Mouse (Mus musculus): Measurements from ENCODE around the gene Ehmt2. TPM values are rescaled to one million over a fixed set of nuclear protein-coding genes. Genes with fewer than 3 reads are reported as not detected.
"Not testable (repeated sequence)": the region's sequence is repeated elsewhere in the genome, so short reads cannot be mapped to it uniquely, and the experiment has no call there.

Ehmt2 gene
- polyA plus RNA-seq, 1 experiment from 2014 or later = 61.0 TPM

DNA sequence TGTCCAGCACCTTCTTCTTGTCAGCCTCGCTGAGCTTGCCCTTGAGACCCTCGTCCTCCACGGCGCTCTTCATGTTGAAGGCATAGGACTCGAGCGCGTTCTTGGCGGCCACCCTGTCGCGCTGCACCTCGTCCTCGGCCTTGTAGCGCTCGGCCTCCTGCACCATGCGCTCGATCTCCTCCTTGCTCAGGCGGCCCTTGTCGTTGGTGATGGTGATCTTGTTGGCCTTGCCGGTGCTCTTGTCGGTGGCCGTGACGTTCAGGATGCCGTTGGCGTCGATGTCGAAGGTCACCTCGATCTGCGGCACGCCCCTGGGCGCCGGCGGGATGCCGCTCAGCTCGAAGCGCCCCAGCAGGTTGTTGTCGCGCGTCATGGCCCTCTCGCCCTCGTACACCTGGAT is 59.0 kb downstream of the Ehmt2 start:
- H3K9ac ChIP-seq (ENCODE audit: low read depth, low read length); ATAC-seq (ENCODE audit: low read depth); H3K27me3 ChIP-seq (replicated peaks; ENCODE audit: control insufficient read depth, insufficient read depth, low read length); H3K27ac ChIP-seq (replicated peaks; ENCODE audit: low read depth, low read length); H3K4me2 ChIP-seq (ENCODE audit: low read depth, low read length); H3K9me3 ChIP-seq (ENCODE audit: control insufficient read depth, low read length); DNase-seq (ENCODE audit: low spot score); H3K4me3 ChIP-seq (ENCODE audit: low read depth, low read length); H3K36me3 ChIP-seq (ENCODE audit: control insufficient read depth, insufficient read depth, low read length); H3K4me1 ChIP-seq (ENCODE audit: control insufficient read depth, insufficient read depth, low read length): not testable (repeated sequence)
- WGBS = 16% methylated on average over 10 of the region's 40 CpGs

DNA sequence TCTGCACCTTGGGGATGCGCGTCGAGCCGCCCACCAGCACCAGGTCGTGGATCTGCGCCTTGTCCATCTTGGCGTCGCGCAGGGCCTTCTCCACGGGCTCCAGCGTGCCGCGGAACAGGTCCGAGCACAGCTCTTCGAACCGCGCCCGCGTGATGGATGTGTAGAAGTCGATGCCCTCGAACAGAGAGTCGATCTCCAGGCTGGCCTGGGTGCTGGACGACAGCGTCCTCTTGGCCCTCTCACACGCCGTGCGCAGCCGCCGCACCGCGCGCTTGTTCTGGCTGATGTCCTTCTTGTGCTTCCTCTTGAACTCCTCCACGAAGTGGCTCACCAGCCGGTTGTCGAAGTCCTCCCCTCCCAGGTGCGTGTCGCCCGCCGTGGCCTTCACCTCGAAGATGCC is 59.7 kb downstream of the Ehmt2 start:
- not testable (repeated sequence) for H3K4me2 ChIP-seq (ENCODE audit: low read depth, low read length); H3K9me3 ChIP-seq (ENCODE audit: control insufficient read depth, low read length); H3K36me3 ChIP-seq (ENCODE audit: control insufficient read depth, insufficient read depth, low read length); DNase-seq (ENCODE audit: low spot score); H3K27me3 ChIP-seq (replicated peaks; ENCODE audit: control insufficient read depth, insufficient read depth, low read length); H3K4me1 ChIP-seq (ENCODE audit: control insufficient read depth, insufficient read depth, low read length); H3K9ac ChIP-seq (ENCODE audit: low read depth, low read length); H3K4me3 ChIP-seq (ENCODE audit: low read depth, low read length); H3K27ac ChIP-seq (replicated peaks; ENCODE audit: low read depth, low read length); ATAC-seq (ENCODE audit: low read depth)
- WGBS = 21% methylated on average over 10 of the region's 40 CpGs

DNA sequence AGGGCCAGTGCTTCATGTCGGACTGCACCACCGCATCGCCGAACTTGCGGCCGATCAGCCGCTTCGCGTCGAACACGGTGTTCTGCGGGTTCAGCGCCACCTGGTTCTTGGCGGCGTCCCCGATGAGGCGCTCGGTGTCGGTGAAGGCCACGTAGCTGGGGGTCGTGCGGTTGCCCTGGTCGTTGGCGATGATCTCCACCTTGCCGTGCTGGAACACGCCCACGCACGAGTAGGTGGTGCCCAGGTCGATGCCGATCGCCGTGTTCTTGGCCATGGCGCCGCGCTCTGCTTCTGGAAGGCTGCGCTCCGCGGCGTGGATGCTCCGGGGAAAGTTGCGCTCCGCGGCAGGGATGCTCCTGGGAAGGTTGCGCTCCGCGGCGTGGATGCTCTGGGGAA is 60.5 kb downstream of the Ehmt2 start:
- H3K4me1 ChIP-seq (ENCODE audit: control insufficient read depth, insufficient read depth, low read length); DNase-seq (ENCODE audit: low spot score): not testable (repeated sequence)

DNA sequence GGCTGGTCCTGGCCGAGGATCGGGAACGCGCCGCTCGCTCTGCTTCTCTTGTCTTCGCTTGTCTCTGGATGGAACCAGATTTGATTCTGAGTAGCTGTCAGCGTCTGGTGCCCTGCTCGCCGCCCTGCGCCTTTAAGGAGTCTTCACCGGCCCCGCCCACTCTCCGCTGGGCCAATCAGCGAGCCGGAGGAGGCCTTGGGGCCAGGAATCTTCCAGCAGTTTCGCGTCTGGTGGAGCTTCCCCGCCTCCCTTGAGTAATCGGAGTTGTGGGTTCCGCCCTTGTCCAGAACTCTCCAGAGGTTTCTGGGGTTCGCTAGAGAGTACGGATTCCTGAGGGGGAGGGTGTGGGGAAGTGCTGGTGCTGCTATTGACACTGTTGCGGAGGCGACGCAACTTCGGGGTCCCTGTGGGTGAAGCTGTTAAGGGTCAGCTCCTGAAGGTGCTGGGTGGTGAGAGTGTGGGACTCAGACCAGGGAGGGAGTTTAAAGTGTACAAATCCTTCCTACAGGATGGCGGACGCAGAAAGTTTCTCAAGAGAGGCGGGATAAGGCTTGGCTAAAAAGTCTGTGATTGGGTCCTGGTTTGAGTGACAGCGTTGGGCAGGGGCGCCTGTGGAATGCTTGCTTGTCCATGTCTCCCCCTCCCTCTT is 61.0 kb downstream of the Ehmt2 start, which contains the start of gene Hspa1b:
TSS of gene Hspa1b (minus strand) at position 109 of the 649 bp plus-strand sequence.
- 0% methylated on average over 17 of the region's 32 CpGs for WGBS
- H3K36me3 ChIP-seq (ENCODE audit: control insufficient read depth, insufficient read depth, low read length); H3K9me3 ChIP-seq (ENCODE audit: control insufficient read depth, low read length); H3K27me3 ChIP-seq (replicated peaks; ENCODE audit: control insufficient read depth, insufficient read depth, low read length); H3K4me1 ChIP-seq (ENCODE audit: control insufficient read depth, insufficient read depth, low read length): not testable (repeated sequence)
- Histone ChIP-seq H3K9ac (ENCODE audit: low read depth, low read length) (peak within 1 kb of the TSS; percentile 58), H3K4me3 (ENCODE audit: low read depth, low read length) (peak within 1 kb of the TSS; percentile 42), H3K4me2 (ENCODE audit: low read depth, low read length) (peak within 1 kb of the TSS; percentile 59), H3K27ac (replicated peaks; ENCODE audit: low read depth, low read length) (peak within 1 kb of the TSS; percentile 89)
- ATAC-seq (ENCODE audit: low read depth) (peak; percentile 95), DNase-seq (ENCODE audit: low spot score) (peak; percentile 94)

More for the DNA sequence above, 60.5 kb downstream of the Ehmt2 start:
- peak; percentile 23 for ATAC-seq (ENCODE audit: low read depth)
- not testable (repeated sequence) for H3K9me3 ChIP-seq (ENCODE audit: control insufficient read depth, low read length); H3K27me3 ChIP-seq (replicated peaks; ENCODE audit: control insufficient read depth, insufficient read depth, low read length); H3K36me3 ChIP-seq (ENCODE audit: control insufficient read depth, insufficient read depth, low read length); H3K27ac ChIP-seq (replicated peaks; ENCODE audit: low read depth, low read length)
- H3K4me3 ChIP-seq (ENCODE audit: low read depth, low read length) = peak overlapping the region; percentile 42
- peak overlapping the region; percentile 59 for H3K4me2 ChIP-seq (ENCODE audit: low read depth, low read length)
- H3K9ac ChIP-seq (ENCODE audit: low read depth, low read length) = peak overlapping the region; percentile 19; the same call in 1 of the 2 replicates
- WGBS = 1% methylated on average over 10 of the region's 47 CpGs

DNA sequence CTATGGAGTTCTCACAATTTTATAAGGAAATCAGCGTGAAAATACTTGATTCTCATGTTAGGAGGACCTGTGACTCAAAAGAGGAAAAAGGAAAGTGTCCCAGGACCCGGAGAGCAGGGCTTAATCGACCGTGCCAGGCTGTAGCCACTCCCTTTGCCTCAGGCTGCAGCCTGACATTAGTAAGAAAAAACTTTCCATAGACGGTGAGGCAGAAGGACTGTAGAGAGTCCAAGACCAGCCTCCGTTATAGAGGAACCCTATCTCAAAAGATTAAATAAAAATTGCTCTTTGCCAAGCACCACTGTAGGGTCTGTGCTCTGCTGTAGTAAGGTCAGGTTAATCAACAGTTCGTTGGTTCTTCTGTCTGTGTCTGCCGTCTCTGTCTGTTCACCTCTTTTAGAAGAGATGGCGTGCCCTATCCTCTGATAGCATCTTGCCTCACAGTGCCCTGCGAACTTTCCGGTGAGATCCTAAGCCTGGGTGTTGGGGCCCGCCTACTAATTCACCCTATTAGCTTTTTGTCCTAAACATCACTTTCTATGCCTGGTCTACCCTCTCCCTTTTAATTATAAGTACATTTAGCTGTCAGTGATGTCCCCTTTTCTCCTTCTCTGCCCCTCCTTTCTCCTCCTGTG is 61.7 kb downstream of the Ehmt2 start:
- DNase-seq (ENCODE audit: low spot score) (peak; percentile 71), ATAC-seq (ENCODE audit: low read depth) (no peak)
- H3K9me3 ChIP-seq (ENCODE audit: control insufficient read depth, low read length) = no peaks in the 10 kb centered on the region
- 9% methylated on average over 12 of the region's 12 CpGs for WGBS
- H3K4me2 ChIP-seq (ENCODE audit: low read depth, low read length) = peak overlapping the region; percentile 59
- no peaks in the 10 kb centered on the region for H3K36me3 ChIP-seq (ENCODE audit: control insufficient read depth, insufficient read depth, low read length)
- H3K9ac ChIP-seq (ENCODE audit: low read depth, low read length) = peak overlapping the region; percentile 58
- peaks cover 3% of the 10 kb centered on the region; the same call in 1 of the 2 replicates for H3K27me3 ChIP-seq (replicated peaks; ENCODE audit: control insufficient read depth, insufficient read depth, low read length)
- no peaks in the 10 kb centered on the region for H3K4me1 ChIP-seq (ENCODE audit: control insufficient read depth, insufficient read depth, low read length)
- peak overlapping the region; percentile 89 for H3K27ac ChIP-seq (replicated peaks; ENCODE audit: low read depth, low read length)
- H3K4me3 ChIP-seq (ENCODE audit: low read depth, low read length) = peak overlapping the region; percentile 42

DNA sequence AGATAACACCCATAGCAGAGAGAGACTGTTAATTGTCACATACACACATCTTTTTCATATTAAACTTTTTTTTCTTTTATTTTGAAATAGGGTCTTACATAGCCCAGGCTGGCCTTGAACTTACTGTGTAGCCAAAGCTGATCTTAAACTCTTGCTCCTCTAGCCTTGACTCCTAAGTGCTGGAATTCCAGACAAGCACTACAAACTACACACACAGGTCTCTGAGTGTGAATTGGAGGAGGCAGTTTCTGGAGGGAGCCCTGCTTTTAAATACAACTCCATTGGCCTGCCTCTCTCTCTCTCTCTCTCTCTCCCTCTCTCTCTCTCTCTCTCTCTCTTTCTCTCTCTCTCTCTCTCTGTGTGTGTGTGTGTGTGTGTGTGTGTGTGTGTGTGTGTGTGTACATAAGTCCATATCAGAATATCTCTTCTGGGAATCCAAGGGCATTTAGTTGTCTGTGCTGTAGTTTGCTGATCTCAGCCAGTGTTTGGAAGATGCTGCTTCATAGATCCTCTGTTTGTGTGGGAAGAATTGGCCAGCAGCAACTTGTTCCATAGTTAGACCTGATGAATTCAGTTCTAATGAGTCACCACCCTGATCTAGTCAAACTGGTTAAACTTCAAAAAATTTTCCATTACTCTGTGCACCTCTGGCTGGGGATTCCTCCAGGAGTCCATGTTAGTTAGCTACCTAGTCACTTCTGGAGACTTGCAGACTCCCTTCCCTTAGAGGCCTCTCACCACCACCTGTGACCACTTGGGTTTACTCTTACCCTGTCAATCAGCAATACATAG is 62.6 kb downstream of the Ehmt2 start:
- peaks cover 3% of the 10 kb centered on the region; the same call in 1 of the 2 replicates for H3K27me3 ChIP-seq (replicated peaks; ENCODE audit: control insufficient read depth, insufficient read depth, low read length)
- no peak overlapping the region for H3K4me3 ChIP-seq (ENCODE audit: low read depth, low read length)
- ATAC-seq (ENCODE audit: low read depth) = no peak
- H3K9ac ChIP-seq (ENCODE audit: low read depth, low read length) = no peak overlapping the region; the same call in 1 of the 2 replicates
- no peaks in the 10 kb centered on the region for H3K36me3 ChIP-seq (ENCODE audit: control insufficient read depth, insufficient read depth, low read length)
- H3K9me3 ChIP-seq (ENCODE audit: control insufficient read depth, low read length) = no peaks in the 10 kb centered on the region
- no peak overlapping the region for H3K4me2 ChIP-seq (ENCODE audit: low read depth, low read length)
- peak; percentile 73 for DNase-seq (ENCODE audit: low spot score)
- peak overlapping the region; percentile 89; the same call in 1 of the 2 replicates for H3K27ac ChIP-seq (replicated peaks; ENCODE audit: low read depth, low read length)
- H3K4me1 ChIP-seq (ENCODE audit: control insufficient read depth, insufficient read depth, low read length) = no peaks in the 10 kb centered on the region

DNA sequence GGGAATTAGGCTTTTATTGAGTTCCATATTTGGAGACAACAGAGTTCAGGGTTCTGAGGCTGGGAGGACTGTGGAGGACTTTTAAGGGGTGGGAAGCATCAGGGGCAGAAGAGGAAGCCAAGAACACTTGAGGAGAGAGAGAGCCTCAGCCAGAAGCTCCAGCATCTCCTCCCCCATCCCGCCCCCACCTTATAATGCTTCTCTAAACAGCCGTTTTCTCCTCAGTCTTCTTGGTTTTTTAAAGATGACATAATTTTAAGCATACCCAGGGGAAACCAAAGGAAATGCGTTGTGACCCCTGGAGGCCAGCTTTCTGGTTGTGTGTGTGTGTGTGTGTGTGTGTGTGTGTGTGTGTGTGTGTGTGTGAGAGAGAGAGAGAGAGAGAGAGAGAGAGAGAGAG is 63.9 kb downstream of the Ehmt2 start:
- ATAC-seq (ENCODE audit: low read depth) = no peak
- WGBS = 11% methylated on average over 3 of the region's 3 CpGs
- H3K4me1 ChIP-seq (ENCODE audit: control insufficient read depth, insufficient read depth, low read length) = no peaks in the 10 kb centered on the region
- no peak overlapping the region for H3K9ac ChIP-seq (ENCODE audit: low read depth, low read length)
- no peaks in the 10 kb centered on the region for H3K9me3 ChIP-seq (ENCODE audit: control insufficient read depth, low read length)
- no peak overlapping the region for H3K4me3 ChIP-seq (ENCODE audit: low read depth, low read length)
- H3K27ac ChIP-seq (replicated peaks; ENCODE audit: low read depth, low read length) = peak overlapping the region; percentile 50; the same call in 1 of the 2 replicates
- no peaks in the 10 kb centered on the region for H3K27me3 ChIP-seq (replicated peaks; ENCODE audit: control insufficient read depth, insufficient read depth, low read length)
- no peak for DNase-seq (ENCODE audit: low spot score)
- no peaks in the 10 kb centered on the region for H3K36me3 ChIP-seq (ENCODE audit: control insufficient read depth, insufficient read depth, low read length)
- no peak overlapping the region for H3K4me2 ChIP-seq (ENCODE audit: low read depth, low read length)

DNA sequence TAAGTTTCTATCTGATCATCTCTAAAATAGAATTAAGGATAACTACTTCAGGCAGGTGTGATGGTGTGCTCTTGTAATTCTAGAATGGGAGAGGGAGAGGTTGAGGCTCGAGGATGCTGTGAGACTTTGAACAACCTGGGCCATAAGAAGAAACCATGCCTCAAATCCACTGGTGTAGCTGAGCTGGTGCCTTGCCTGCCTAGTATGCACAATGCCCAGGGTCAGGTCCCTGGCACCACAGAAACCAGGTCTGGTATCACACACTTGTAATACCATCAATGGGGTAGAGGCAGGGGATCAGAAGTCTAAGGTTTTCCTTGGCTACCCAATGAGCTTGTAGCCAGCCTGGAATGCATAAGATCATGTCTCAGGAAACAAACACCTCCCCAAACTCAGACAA is 64.6 kb downstream of the Ehmt2 start:
- Histone ChIP-seq H3K4me1 (ENCODE audit: control insufficient read depth, insufficient read depth, low read length) (no peaks in the 10 kb centered on the region), H3K27ac (replicated peaks; ENCODE audit: low read depth, low read length) (no peak overlapping the region), H3K9ac (ENCODE audit: low read depth, low read length) (no peak overlapping the region), H3K9me3 (ENCODE audit: control insufficient read depth, low read length) (no peaks in the 10 kb centered on the region), H3K4me2 (ENCODE audit: low read depth, low read length) (no peak overlapping the region), H3K36me3 (ENCODE audit: control insufficient read depth, insufficient read depth, low read length) (no peaks in the 10 kb centered on the region), H3K27me3 (replicated peaks; ENCODE audit: control insufficient read depth, insufficient read depth, low read length) (peaks cover under 1% of the 10 kb centered on the region; the same call in 1 of the 2 replicates), H3K4me3 (ENCODE audit: low read depth, low read length) (no peak overlapping the region)
- ATAC-seq (ENCODE audit: low read depth) (no peak), DNase-seq (ENCODE audit: low spot score) (no peak)
- WGBS = 57% methylated on average over 1 of the region's 1 CpGs
